ENCODE assay signal across 19 mouse cellular contexts in the genomic region with DNA sequence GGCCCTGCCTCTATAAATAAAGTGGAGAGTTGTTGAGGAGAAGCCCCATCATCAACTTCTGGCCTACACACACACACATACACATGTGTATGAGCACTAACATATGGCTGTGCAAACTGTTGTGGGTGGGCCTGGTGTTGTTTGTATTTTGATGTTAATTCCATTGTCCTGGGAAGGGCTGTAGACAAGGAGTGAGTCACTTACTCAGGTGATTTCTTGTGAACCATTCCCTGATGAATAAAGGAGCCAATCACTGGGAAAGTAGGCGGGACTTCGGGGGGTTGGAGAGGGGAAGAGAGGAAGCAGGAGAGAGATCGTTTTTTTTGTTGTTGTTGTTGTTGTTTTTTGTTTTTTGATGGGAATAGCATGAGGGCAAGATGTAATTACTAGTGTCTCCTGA.
DNase-seq lines count a peak whose midpoint lies in the region; TF ChIP-seq lines count a peak whose summit lies in the region.
"Had no signal": no experiment of that assay in that cellular context is flagged by ENCODE, and none has a peak within 500 bp of the region (broad histone marks: within the 10 kb centered on the region; RNA-seq: fewer than 3 reads in every experiment).

No protein-coding gene starts in this region.

- H3K9ac ChIP-seq in ES-E14 (ENCODE audit: insufficient read depth, low read depth, low read length, poor library complexity, severe bottlenecking), result no peak overlapping the region
- H3K9ac ChIP-seq: embryonic facial prominence, embryonic 13.5 days; embryonic facial prominence, embryonic 15.5 days; forebrain, embryonic 12.5 days had no signal

- no peaks in the 10 kb centered on the region for H3K9me3 ChIP-seq in ES-E14 (ENCODE audit: control insufficient read depth, insufficient read depth, low read depth, low read length)
- H3K9me3 ChIP-seq: embryonic facial prominence, embryonic 13.5 days; embryonic facial prominence, embryonic 15.5 days; forebrain, embryonic 10.5 days; forebrain, embryonic 12.5 days had no signal

- H3K4me3 ChIP-seq in ES-E14 (ENCODE audit: insufficient read depth in 1 of 2, low read depth in 1 of 2, low read length in 2 of 2, poor library complexity in 1 of 2, severe bottlenecking in 1 of 2), result peak overlapping the region in 1 of 2 experiments; percentile 52; a peak in 2 of 4 replicates
- H3K4me3 ChIP-seq: embryonic facial prominence, embryonic 13.5 days; embryonic facial prominence, embryonic 15.5 days; erythroblast, embryonic 14.5 days; forebrain, embryonic 10.5 days; forebrain, embryonic 12.5 days had no signal

- no peak overlapping the region for H3K27ac ChIP-seq in ES-E14 (ENCODE audit: insufficient read depth, low read depth, low read length, poor library complexity, severe bottlenecking)
- H3K27ac ChIP-seq: embryonic facial prominence, embryonic 13.5 days; embryonic facial prominence, embryonic 15.5 days; forebrain, embryonic 10.5 days; forebrain, embryonic 12.5 days had no signal

- no peaks in the 10 kb centered on the region for H3K36me3 ChIP-seq in ES-E14 (ENCODE audit: control insufficient read depth, insufficient read depth, low read length, poor library complexity, severe bottlenecking)
- H3K36me3 ChIP-seq: embryonic facial prominence, embryonic 13.5 days; embryonic facial prominence, embryonic 15.5 days; forebrain, embryonic 10.5 days; forebrain, embryonic 12.5 days had no signal

- in situ Hi-C loops in ES-E14 (cut with MboI; ENCODE audit: low sequenced_read_pairs in 2 of 2, unreplicated experiment in 2 of 2), result no loop called here

- H3K4me1 ChIP-seq in ES-E14 (ENCODE audit: control insufficient read depth in 2 of 2, insufficient read depth in 2 of 2, low read length in 2 of 2, poor library complexity in 1 of 2), result peaks cover 0 to 2% of the 10 kb centered on the region in 2 experiments; a peak in 1 of 4 replicates
- H3K4me1 ChIP-seq: embryonic facial prominence, embryonic 13.5 days; embryonic facial prominence, embryonic 15.5 days; forebrain, embryonic 10.5 days; forebrain, embryonic 12.5 days had no signal

- DNase-seq in ES-E14 (ENCODE audit: low read depth, low spot score) (peak; percentile 47), WW6 (ENCODE audit: low read depth, low spot score) (peak; percentile 9)
- no peak for DNase-seq in adrenal gland, postnatal 14 days
- no peak for DNase-seq in frontal cortex, postnatal 10 days (ENCODE audit: low spot score in 2 of 2)
- no peak for DNase-seq in kidney, postnatal 14 days
- DNase-seq: adrenal gland, adult 8-10 months; adrenal gland, postnatal 25 days; cerebellum, adult 11 months; cerebellum, adult 18-20 months; cerebellum, adult 8-10 months; cerebellum, adult 9-11 months; cerebellum, postnatal 14 days; cerebellum, postnatal 36 days; embryo, embryonic 11 days had no signal

TF ChIP-seq in ES-E14, 5 proteins besides CTCF, POLR2A, EP300 and RAD21:
- TF ChIP-seq ZNF384 (IDR thresholded peaks at IDR 0.05; ENCODE audit: low read depth, low read length) (no peak), ZC3H11A (IDR thresholded peaks at IDR 0.05; ENCODE audit: borderline replicate concordance, low read depth, low read length) (no peak), HCFC1 (IDR thresholded peaks at IDR 0.05; ENCODE audit: borderline replicate concordance, insufficient read depth, low read length) (no peak), CHD2 (IDR thresholded peaks at IDR 0.05; ENCODE audit: low read depth, low read length) (no peak), MAFK (IDR thresholded peaks at IDR 0.05; ENCODE audit: insufficient read depth, low read depth, low read length) (no peak)

Comparison
In these comparisons a context has a peak if more than half of its experiments do, and no peak if none do; other contexts are left out.
1. DNase-seq: peak in ES-E14 (single experiment) and WW6 (single experiment); none in adrenal gland, postnatal 14 days (single experiment), frontal cortex, postnatal 10 days (0 of 2) and kidney, postnatal 14 days (single experiment).